Mouse (Mus musculus) cerebellum, adult 2 months (tissue): ENCODE data around the gene Bicra.

ENCODE experiments used
- CTCF ChIP-seq: fragments of 200-500 bp; IDR thresholded peaks from 2 replicates; pipeline ENCODE4 v1.5.1; 2011; ENCODE audit warnings: low read depth, mild to moderate bottlenecking, control low read depth, low read length, moderate library complexity, borderline replicate concordance; ENCODE audit not compliant: insufficient read depth
- POLR2A ChIP-seq: fragments of 200-500 bp; IDR thresholded peaks from 2 replicates; pipeline ENCODE4 v1.6.1; 2011; ENCODE audit warnings: low read length, control low read depth, borderline replicate concordance; ENCODE audit not compliant: insufficient read depth

GRCm38 (mm10) chr7:15929910-15930309, 117.8 kb downstream of the Bicra start:
- TF ChIP-seq POLR2A = no peak
- TF ChIP-seq CTCF = peak; percentile 71
